10 mouse cellular contexts compared by ENCODE assay signal in the genomic region with DNA sequence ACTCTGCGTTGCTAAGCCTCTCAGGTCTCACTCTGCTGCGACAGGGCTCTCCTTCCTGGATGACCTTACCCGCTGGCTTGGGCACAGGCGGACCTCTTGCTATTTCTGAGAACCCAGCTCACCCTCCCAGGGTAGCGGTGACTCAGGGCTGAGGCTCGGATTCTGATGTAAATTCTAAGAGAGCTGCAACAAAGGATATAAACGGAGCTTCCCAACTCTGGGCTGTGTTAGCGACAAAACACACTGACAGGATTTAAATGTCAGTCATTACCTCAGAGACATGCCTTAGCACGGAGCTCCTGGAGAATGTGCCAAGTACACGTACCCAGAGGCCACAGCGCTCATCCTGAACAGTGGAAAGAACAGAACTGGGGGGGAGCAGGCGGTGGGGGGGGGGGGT. TPM values are rescaled to one million over a fixed set of nuclear protein-coding genes. Genes with fewer than 3 reads are reported as not detected.
A peak's percentile ranks its signal among the peaks of the same experiment; 100 is the strongest.
DNase-seq lines count a peak whose midpoint lies in the region; ATAC-seq and TF ChIP-seq lines count a peak whose summit lies in the region.
"Had no signal": no experiment of that assay in that cellular context is flagged by ENCODE, and none has a peak within 500 bp of the region (broad histone marks: within the 10 kb centered on the region; RNA-seq: fewer than 3 reads in every experiment).

No protein-coding gene starts in this region.

- no peaks in the 10 kb centered on the region for H3K27me3 ChIP-seq in embryonic facial prominence, embryonic 14.5 days (replicated peaks; ENCODE audit: control insufficient read depth, insufficient read depth, low read length)
- H3K27me3 ChIP-seq in heart, embryonic 15.5 days = no peaks in the 10 kb centered on the region
- H3K27me3 ChIP-seq in liver, postnatal 0 days (ENCODE audit: insufficient read depth, low read length) = no peaks in the 10 kb centered on the region

- H3K9me3 ChIP-seq in embryonic facial prominence, embryonic 14.5 days (ENCODE audit: control insufficient read depth, low read length) = no peaks in the 10 kb centered on the region
- H3K9me3 ChIP-seq in heart, embryonic 15.5 days (replicated peaks) = no peaks in the 10 kb centered on the region
- H3K9me3 ChIP-seq in liver, postnatal 0 days (ENCODE audit: low read length) = no peaks in the 10 kb centered on the region

- no peak overlapping the region for H3K4me3 ChIP-seq in lung, adult 2 months (replicated peaks; ENCODE audit: extremely low read depth, low read depth, low read length)
- no peak overlapping the region for H3K4me3 ChIP-seq in embryonic facial prominence, embryonic 14.5 days (ENCODE audit: low read depth, low read length)
- H3K4me3 ChIP-seq in heart, embryonic 15.5 days = no peak overlapping the region
- no peak overlapping the region for H3K4me3 ChIP-seq in liver, postnatal 0 days (ENCODE audit: low read depth, low read length)

- TF ChIP-seq CTCF in lung, adult 2 months (IDR thresholded peaks at IDR 0.05; ENCODE audit: insufficient read depth, low read length) = no peak
- TF ChIP-seq CTCF in liver, postnatal 0 days (IDR thresholded peaks at IDR 0.05; ENCODE audit: low read depth) = no peak

- peak; percentile 88 for ATAC-seq in embryonic facial prominence, embryonic 14.5 days (ENCODE audit: low read depth)
- peak; percentile 71 for ATAC-seq in heart, embryonic 15.5 days (replicated peaks; ENCODE audit: insufficient number of reproducible peaks, insufficient read depth, low FRiP score, low read depth)
- ATAC-seq in CD4-positive, CD25-positive, alpha-beta regulatory T cell, adult 4 months = no peak
- ATAC-seq in liver, postnatal 0 days = no peak

- no peak for TF ChIP-seq EP300 in liver, postnatal 0 days (IDR thresholded peaks at IDR 0.05; ENCODE audit: low read depth)

- DNase-seq in lung, postnatal 10 days = peak; percentile 31
- DNase-seq in lung, adult 2 months = no peak
- DNase-seq in embryonic facial prominence, embryonic 14.5 days (ENCODE audit: low spot score) = peak; percentile 86
- DNase-seq in skeletal muscle tissue, adult 2 months (ENCODE audit: low read depth, low spot score) = peak; percentile 87
- no peak for DNase-seq in kidney, adult 11 months
- DNase-seq in liver, postnatal 0 days = no peak
- DNase-seq: kidney, adult 2 months; thymus, postnatal 14 days had no signal

- H3K27ac ChIP-seq in embryonic facial prominence, embryonic 14.5 days (replicated peaks; ENCODE audit: low read depth, low read length) = peak overlapping the region; percentile 46
- H3K27ac ChIP-seq in heart, embryonic 15.5 days = peak overlapping the region; percentile 73
- H3K27ac ChIP-seq in liver, postnatal 0 days (ENCODE audit: low read depth) = no peak overlapping the region

- H3K36me3 ChIP-seq in embryonic facial prominence, embryonic 14.5 days (ENCODE audit: control insufficient read depth, insufficient read depth, low read length) = no peaks in the 10 kb centered on the region
- H3K36me3 ChIP-seq in heart, embryonic 15.5 days = no peaks in the 10 kb centered on the region
- H3K36me3 ChIP-seq in liver, postnatal 0 days (replicated peaks; ENCODE audit: insufficient read depth, low read length) = 0 out of 2 replicates have a peak, but pooled peaks cover 2% of the 10 kb centered on the region

- no peak overlapping the region for H3K4me2 ChIP-seq in embryonic facial prominence, embryonic 14.5 days (ENCODE audit: low read depth, low read length)
- no peak overlapping the region for H3K4me2 ChIP-seq in heart, embryonic 15.5 days
- H3K4me2 ChIP-seq in liver, postnatal 0 days (ENCODE audit: low read depth, low read length) = no peak overlapping the region

- no peak for TF ChIP-seq POLR2A in lung, adult 2 months (IDR thresholded peaks at IDR 0.05; ENCODE audit: borderline replicate concordance, extremely low read depth, low read depth, low read length)

- H3K9ac ChIP-seq in embryonic facial prominence, embryonic 14.5 days (ENCODE audit: low read depth, low read length) = 0 out of 2 replicates have a peak overlapping the region, but pooled peaks have one; percentile 20
- no peak overlapping the region for H3K9ac ChIP-seq in heart, embryonic 15.5 days
- no peak overlapping the region for H3K9ac ChIP-seq in liver, postnatal 0 days (replicated peaks)

- H3K4me1 ChIP-seq in lung, adult 2 months (ENCODE audit: control insufficient read depth, insufficient read depth, low read length) = no peaks in the 10 kb centered on the region
- H3K4me1 ChIP-seq in embryonic facial prominence, embryonic 14.5 days (ENCODE audit: control insufficient read depth, insufficient read depth, low read length) = peaks cover 10% of the 10 kb centered on the region
- peaks cover 37% of the 10 kb centered on the region for H3K4me1 ChIP-seq in heart, embryonic 15.5 days (replicated peaks)
- H3K4me1 ChIP-seq in liver, postnatal 0 days (ENCODE audit: insufficient read depth) = no peaks in the 10 kb centered on the region

- 73% methylated on average over 12 of the region's 12 CpGs for WGBS in lung, adult 2 months
- WGBS in embryonic facial prominence, embryonic 14.5 days = 39% methylated on average over 12 of the region's 12 CpGs
- 38% methylated on average over 12 of the region's 12 CpGs for WGBS in heart, embryonic 15.5 days
- 84% methylated on average over 12 of the region's 12 CpGs for WGBS in liver, postnatal 0 days (ENCODE audit: insufficient replicate concordance)

RNA-seq across cellular contexts. Expression of gene Auh, which starts 49.6 kb away (rescaled TPM):
- 17.7 and 24.9 TPM in 2 replicates for polyA plus RNA-seq in lung, adult 2 months (2012; rRNA removed)
- polyA plus RNA-seq in embryonic facial prominence, embryonic 14.5 days (2014; fragmentation: Nextera tagmentation; extraction: Ambion mirVana) = 34.0 and 35.2 TPM in 2 replicates
- 51.7 and 53.8 TPM in 2 replicates for polyA plus RNA-seq in heart, embryonic 15.5 days (2015; fragmentation: Nextera tagmentation; extraction: Ambion mirVana)
- 10 to 100 TPM; 32.7 to 47.4 TPM for polyA plus RNA-seq in CD4-positive, CD25-positive, alpha-beta regulatory T cell, adult 4 months (2017; shearing (Covaris generic))
- polyA plus RNA-seq in liver, postnatal 0 days (2015; fragmentation: Nextera tagmentation; extraction: Ambion mirVana) = 33.2 and 37.4 TPM in 2 replicates

Comparison
In these comparisons a context has a peak if more than half of its experiments do, and no peak if none do; other contexts are left out.
1. DNase-seq: peak in lung, postnatal 10 days (single experiment), embryonic facial prominence, embryonic 14.5 days (single experiment) and skeletal muscle tissue, adult 2 months (single experiment); none in lung, adult 2 months (single experiment), kidney, adult 11 months (single experiment) and liver, postnatal 0 days (single experiment).
2. ATAC-seq: peak in embryonic facial prominence, embryonic 14.5 days (single experiment) and heart, embryonic 15.5 days (single experiment); none in CD4-positive, CD25-positive, alpha-beta regulatory T cell, adult 4 months (single experiment) and liver, postnatal 0 days (single experiment).